Mouse (Mus musculus) adrenal gland, postnatal 0 days (tissue): ENCODE measurements around the gene Dpep2nb. TPM values are rescaled to one million over a fixed set of nuclear protein-coding genes. Genes with fewer than 3 reads are reported as not detected.

Source experiments
- microRNA-seq: library from miRNA; unstranded; fragments of <30 nt; microRNA quantifications from one replicate; pipeline ENCODE4, GENCODE M21; 2016; ENCODE audit warnings: borderline replicate concordance; ENCODE audit not compliant: insufficient number of aligned reads
- polyA plus RNA-seq: library from polyadenylated mRNA; unstranded; fragments of >200 nt; fragmentation: Nextera tagmentation; extraction: Ambion mirVana; gene quantifications from 2 replicates; pipeline ENCODE4 v1.2.1, GENCODE M21; 2015

Gene Dpep2nb
- polyA plus RNA-seq = 0.16 TPM in 1 of 2 replicates, not detected in the other

GRCm38 (mm10) chr8:106005875-106006274 is at the start of gene Dpep2nb:
Gene Dpep2nb, minus strand, starts transcription at chr8:106005975.

GRCm38 (mm10) chr8:106011643-106011986 is 5.8 kb upstream of the Dpep2nb start, which contains the start of gene Ddx28:
Gene Ddx28, minus strand, starts transcription at chr8:106011882.

GRCm38 (mm10) chr8:105990856-105991387 is 14.9 kb downstream of the Dpep2nb start, which contains the start of gene Dus2:
Gene Dus2, plus strand, starts transcription at chr8:105991337.

GRCm38 (mm10) chr8:105979325-105979724 is 26.4 kb downstream of the Dpep2nb start, which contains the start of gene Dpep3:
Gene Dpep3, minus strand, starts transcription at chr8:105979429.

GRCm38 (mm10) chr8:105965905-105966341 is 39.9 kb downstream of the Dpep2nb start, which contains the start of gene Slc12a4:
Gene Slc12a4, minus strand, starts transcription at chr8:105966097.

Small RNA genes within 50 kb of the gene (microRNA-seq; reads per million reads assigned to microRNA genes)
- gene Mir7074 = not detected

Other genes starting within 250 kb of the Dpep2nb start
- 8.5 and 9.6 TPM in 2 replicates for gene Gfod2, start 247.3 kb downstream of the Dpep2nb start, polyA plus RNA-seq
- 6.8 and 10.9 TPM in 2 replicates for gene Ranbp10, start 178.6 kb downstream of the Dpep2nb start, polyA plus RNA-seq
- gene Tsnaxip1, start 178.2 kb downstream of the Dpep2nb start, polyA plus RNA-seq = not detected in 2 replicates
- 16.6 and 19.3 TPM in 2 replicates for gene Cenpt, start 152.7 kb downstream of the Dpep2nb start, polyA plus RNA-seq
- gene Thap11, start 150.8 kb downstream of the Dpep2nb start, polyA plus RNA-seq = 51.8 and 59.6 TPM in 2 replicates
- gene Nutf2, start 145.4 kb downstream of the Dpep2nb start, polyA plus RNA-seq = 101 and 117 TPM in 2 replicates
- gene Edc4, start 125.1 kb downstream of the Dpep2nb start, polyA plus RNA-seq = 15.2 and 20.9 TPM in 2 replicates
- 0.32 and 1.0 TPM in 2 replicates for gene Nrn1l, start 112.4 kb downstream of the Dpep2nb start, polyA plus RNA-seq
- gene Pskh1, start 105.5 kb downstream of the Dpep2nb start, polyA plus RNA-seq = 20.7 and 26.6 TPM in 2 replicates
- 0.88 and 1.1 TPM in 2 replicates for gene Ctrl, start 72.1 kb downstream of the Dpep2nb start, polyA plus RNA-seq
- 96.9 and 99.9 TPM in 2 replicates for gene Psmb10, start 67.5 kb downstream of the Dpep2nb start, polyA plus RNA-seq
- gene Lcat, start 62.6 kb downstream of the Dpep2nb start, polyA plus RNA-seq = 6.5 and 7.3 TPM in 2 replicates
- gene Slc12a4, start 39.9 kb downstream of the Dpep2nb start, polyA plus RNA-seq = 15.6 and 22.9 TPM in 2 replicates
- gene Dpep3, start 26.5 kb downstream of the Dpep2nb start, polyA plus RNA-seq = 0.11 TPM in 1 of 2 replicates, not detected in the other
- gene Dus2, start 14.6 kb downstream of the Dpep2nb start, polyA plus RNA-seq = 8.6 and 12.1 TPM in 2 replicates
- gene Ddx28, start 5.9 kb upstream of the Dpep2nb start, polyA plus RNA-seq = 12.6 and 16.5 TPM in 2 replicates
- 2.5 and 4.6 TPM in 2 replicates for gene Nfatc3, start 52.9 kb upstream of the Dpep2nb start, polyA plus RNA-seq
- 1.5 and 1.6 TPM in 2 replicates for gene Esrp2, start 131.0 kb upstream of the Dpep2nb start, polyA plus RNA-seq
- 10.2 and 10.5 TPM in 2 replicates for gene Pla2g15, start 144.4 kb upstream of the Dpep2nb start, polyA plus RNA-seq
- gene Slc7a6, start 162.9 kb upstream of the Dpep2nb start, polyA plus RNA-seq = 16.3 and 24.3 TPM in 2 replicates
- 19.7 and 26.9 TPM in 2 replicates for gene Slc7a6os, start 205.0 kb upstream of the Dpep2nb start, polyA plus RNA-seq
- gene Prmt7, start 205.0 kb upstream of the Dpep2nb start, polyA plus RNA-seq = 18.5 and 22.1 TPM in 2 replicates